30 mouse cellular contexts compared by ENCODE assay signal in the genomic region with DNA sequence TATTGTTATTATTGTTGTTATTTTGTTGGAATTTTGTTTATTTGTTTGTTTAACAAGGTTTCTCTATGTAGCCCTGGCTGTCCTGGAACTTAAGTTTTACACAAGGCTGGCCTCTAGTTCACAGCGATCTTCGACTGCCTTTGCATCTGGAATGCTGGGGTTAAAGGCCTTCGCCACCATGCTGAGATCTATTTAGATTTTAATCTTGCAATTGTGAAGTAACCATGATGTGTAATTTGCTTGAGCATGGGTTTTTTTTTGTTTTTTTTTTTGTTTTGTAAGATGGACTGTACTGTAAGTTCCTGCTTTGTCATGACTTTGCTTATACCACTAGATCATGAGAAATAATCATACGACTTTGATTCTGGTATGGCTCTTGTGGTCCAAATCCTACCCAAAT. TPM values are rescaled to one million over a fixed set of nuclear protein-coding genes. Genes with fewer than 3 reads are reported as not detected.
DNase-seq lines count a peak whose midpoint lies in the region; ATAC-seq and TF ChIP-seq lines count a peak whose summit lies in the region.
"Had no signal": no experiment of that assay in that cellular context is flagged by ENCODE, and none has a peak within 500 bp of the region (broad histone marks: within the 10 kb centered on the region; RNA-seq: fewer than 3 reads in every experiment).

No protein-coding gene starts in this region.

- in situ Hi-C loops in ES-E14 (cut with MboI; ENCODE audit: low sequenced_read_pairs in 2 of 2, unreplicated experiment in 2 of 2) = no loop called here

- no peak overlapping the region for H3K27ac ChIP-seq in ES-E14 (ENCODE audit: insufficient read depth, low read depth, low read length, poor library complexity, severe bottlenecking)
- H3K27ac ChIP-seq in liver, embryonic 12.5 days = no peak overlapping the region
- H3K27ac ChIP-seq: forebrain, embryonic 10.5 days; forebrain, embryonic 13.5 days; gastrocnemius, adult 2 months; heart, embryonic 15.5 days; hindbrain, embryonic 10.5 days; hindbrain, embryonic 13.5 days had no signal

- H3K9ac ChIP-seq in ES-E14 (ENCODE audit: insufficient read depth, low read depth, low read length, poor library complexity, severe bottlenecking) = no peak overlapping the region
- H3K9ac ChIP-seq in liver, embryonic 12.5 days = no peak overlapping the region
- H3K9ac ChIP-seq: forebrain, embryonic 13.5 days; heart, embryonic 15.5 days; hindbrain, embryonic 13.5 days had no signal

- 66% methylated on average over 4 of the region's 4 CpGs for WGBS in liver, embryonic 12.5 days (ENCODE audit: insufficient replicate concordance)

- ATAC-seq in megakaryocyte, adult 5-6 weeks (ENCODE audit: poor library complexity, severe bottlenecking) = 0 out of 2 replicates have a peak, but pooled peaks have one; percentile 40
- no peak for ATAC-seq in liver, embryonic 12.5 days
- ATAC-seq in inflammation-experienced regulatory T-cells, adult 6 months = no peak
- ATAC-seq: CD4-positive, CD25-positive, alpha-beta regulatory T cell, adult 4 months; forebrain, embryonic 13.5 days; forebrain, embryonic 16.5 days; hindbrain, embryonic 16.5 days; intestine, embryonic 16.5 days; Patski had no signal

- H3K4me3 ChIP-seq in ES-E14 (ENCODE audit: insufficient read depth in 1 of 2, low read depth in 1 of 2, low read length in 2 of 2, poor library complexity in 1 of 2, severe bottlenecking in 1 of 2) = no peak overlapping the region
- H3K4me3 ChIP-seq in liver, embryonic 12.5 days = no peak overlapping the region
- H3K4me3 ChIP-seq: forebrain, embryonic 10.5 days; forebrain, embryonic 13.5 days; gastrocnemius, adult 2 months; heart, embryonic 15.5 days; hindbrain, embryonic 10.5 days; hindbrain, embryonic 13.5 days had no signal

- H3K9me3 ChIP-seq in ES-E14 (ENCODE audit: control insufficient read depth, insufficient read depth, low read depth, low read length) = no peaks in the 10 kb centered on the region
- H3K9me3 ChIP-seq in liver, embryonic 12.5 days (replicated peaks) = no peaks in the 10 kb centered on the region
- H3K9me3 ChIP-seq: forebrain, embryonic 10.5 days; forebrain, embryonic 13.5 days; heart, embryonic 15.5 days; hindbrain, embryonic 10.5 days; hindbrain, embryonic 13.5 days had no signal

- DNase-seq in 416B (ENCODE audit: low read depth) = peak; percentile 16
- DNase-seq in ES-E14 (ENCODE audit: low read depth, low spot score) = no peak
- no peak for DNase-seq in gastrocnemius, adult 18-20 months (ENCODE audit: low spot score)
- DNase-seq: adrenal gland, adult 2 months; adrenal gland, postnatal 14 days; cerebellum, adult 11-12 months; cerebellum, adult 8-10 months; cerebellum, postnatal 10 days; cerebellum, postnatal 36 days; gastrocnemius, adult 2 months; gastrocnemius, postnatal 14 days; heart, adult 11 months; heart, postnatal 10 days; heart, postnatal 36 days had no signal

- no peak overlapping the region for H3K4me2 ChIP-seq in liver, embryonic 12.5 days
- H3K4me2 ChIP-seq: forebrain, embryonic 13.5 days; heart, embryonic 11.5 days; heart, embryonic 15.5 days; hindbrain, embryonic 13.5 days had no signal

- H3K27me3 ChIP-seq in liver, embryonic 12.5 days (replicated peaks) = no peaks in the 10 kb centered on the region
- H3K27me3 ChIP-seq: forebrain, embryonic 13.5 days; heart, embryonic 15.5 days; hindbrain, embryonic 13.5 days; Patski had no signal

- peaks cover 4 to 5% of the 10 kb centered on the region in 2 experiments; a peak in 3 of 4 replicates for H3K4me1 ChIP-seq in ES-E14 (ENCODE audit: control insufficient read depth in 2 of 2, insufficient read depth in 2 of 2, low read length in 2 of 2, poor library complexity in 1 of 2)
- 0 out of 2 replicates have a peak, but pooled peaks cover 5% of the 10 kb centered on the region for H3K4me1 ChIP-seq in liver, embryonic 12.5 days
- H3K4me1 ChIP-seq: heart, embryonic 15.5 days; hindbrain, embryonic 10.5 days; hindbrain, embryonic 13.5 days had no signal

- no peaks in the 10 kb centered on the region for H3K36me3 ChIP-seq in ES-E14 (ENCODE audit: control insufficient read depth, insufficient read depth, low read length, poor library complexity, severe bottlenecking)
- no peaks in the 10 kb centered on the region for H3K36me3 ChIP-seq in liver, embryonic 12.5 days
- H3K36me3 ChIP-seq: forebrain, embryonic 10.5 days; G1E; heart, embryonic 15.5 days; hindbrain, embryonic 10.5 days; hindbrain, embryonic 13.5 days had no signal

TF ChIP-seq in ES-E14, 5 proteins besides CTCF, POLR2A, EP300 and RAD21:
- TF ChIP-seq ZNF384 (IDR thresholded peaks at IDR 0.05; ENCODE audit: low read depth, low read length) = peak; percentile 77
- no peak for TF ChIP-seq HCFC1 (IDR thresholded peaks at IDR 0.05; ENCODE audit: borderline replicate concordance, insufficient read depth, low read length)
- TF ChIP-seq MAFK (IDR thresholded peaks at IDR 0.05; ENCODE audit: insufficient read depth, low read depth, low read length) = no peak
TF ChIP-seq in ES-E14: peak in this region for 1.

RNA-seq across cellular contexts. Expression of gene Slc16a9, which starts 16.0 kb away (rescaled TPM):
- total RNA-seq in ES-E14 (2012; rRNA removed) = 1.3 and 2.0 TPM in 2 replicates
- 0.11 TPM in 1 of 2 replicates, not detected in the other for total RNA-seq in megakaryocyte, adult 5-6 weeks (2015)
- total RNA-seq in megakaryocyte, adult 5-6 weeks (2017) = 0.12 and 0.26 TPM in 2 replicates
- total RNA-seq in gastrocnemius, adult 18-20 months (2021) = 10 to 100 TPM in 1 of 2 experiments, 1 to 10 TPM in 1; 9.1 to 10.2 TPM
- polyA plus RNA-seq in liver, embryonic 12.5 days (2016; fragmentation: Nextera tagmentation; extraction: Ambion mirVana) = 0.37 and 0.52 TPM in 2 replicates
- not detected for polyA plus RNA-seq in inflammation-experienced regulatory T-cells, adult 6 months (2017; shearing (Covaris generic))
- polyA plus RNA-seq: C2C12; CD4-positive, CD25-positive, alpha-beta regulatory T cell, adult 4 months; G1E had no signal

RNA-seq across cellular contexts. Expression of gene Mrln, which starts 56.4 kb away (rescaled TPM):
- total RNA-seq in ES-E14 (2012; rRNA removed) = not detected in 2 replicates
- total RNA-seq in megakaryocyte, adult 5-6 weeks (2015) = not detected in 2 replicates
- total RNA-seq in megakaryocyte, adult 5-6 weeks (2017) = not detected in 2 replicates
- total RNA-seq in gastrocnemius, adult 18-20 months (2021) = 100 to 1,000 TPM; 203 to 226 TPM
- 0.35 and 0.87 TPM in 2 replicates for polyA plus RNA-seq in liver, embryonic 12.5 days (2016; fragmentation: Nextera tagmentation; extraction: Ambion mirVana)
- not detected for polyA plus RNA-seq in inflammation-experienced regulatory T-cells, adult 6 months (2017; shearing (Covaris generic))
- total RNA-seq: adrenal gland, postnatal 14 days had no signal
- polyA plus RNA-seq: adrenal gland, adult 2 months; CD4-positive, CD25-positive, alpha-beta regulatory T cell, adult 4 months; forebrain, embryonic 13.5 days; forebrain, embryonic 16.5 days; G1E; Patski had no signal

Comparison
In these comparisons a context has a peak if more than half of its experiments do, and no peak if none do; other contexts are left out.
1. RNA of gene Mrln, which starts 56.4 kb away (total RNA-seq): 203 to 226 TPM in gastrocnemius, adult 18-20 months; not detected in ES-E14 and not detected in megakaryocyte, adult 5-6 weeks; every median in the first group is over 100 times any median in the second.